Mouse (Mus musculus) spleen, adult 10 weeks (tissue): ENCODE data around the gene Tnfsf18. TPM values are rescaled to one million over a fixed set of nuclear protein-coding genes. Genes with fewer than 3 reads are reported as not detected.

Source experiments
- polyA plus RNA-seq: library from polyadenylated mRNA; stranded (reverse); fragments of 350-450 nt; fragmentation: Illumina TruSeq; extraction: RNeasy Lipid Tissue Mini Kit (QIAGEN cat#74804); gene quantifications from one replicate; pipeline ENCODE4 v1.2.3, GENCODE M21; 2015; ENCODE audit warnings: low replicate concordance; ENCODE audit not compliant: insufficient read depth

Gene Tnfsf18
- polyA plus RNA-seq, result 1.9 TPM

GRCm38 (mm10) chr1:161494343-161494742 lies at the start of gene Tnfsf18:
TSS of gene Tnfsf18 (plus strand) at chr1:161494655.

Other genes with a start within 250 kb of the Tnfsf18 start
- 138 TPM for gene Prdx6, start 243.4 kb upstream of the Tnfsf18 start, polyA plus RNA-seq
- 0.46 TPM for gene Tnfsf4, start 99.2 kb upstream of the Tnfsf18 start, polyA plus RNA-seq